Mouse (Mus musculus) leukemia stem cell, adult 10-12 weeks (primary cell): ENCODE data around the gene Derl2. TPM values are rescaled to one million over a fixed set of nuclear protein-coding genes. Genes with fewer than 3 reads are reported as not detected.

Experiments used
- polyA plus RNA-seq: library from polyadenylated mRNA; stranded (reverse); fragments of >175 nt; gene quantifications from 2 replicates; pipeline ENCODE4 v1.2.3, GENCODE M21; 2012; ENCODE audit warnings: low replicate concordance

Derl2 gene
- polyA plus RNA-seq: 10.7 and 33.8 TPM in 2 replicates

GRCm38 (mm10) chr11:71019201-71020068 lies at the start of gene Derl2, which contains the start of gene Mis12:
TSS of gene Derl2 (minus strand) at chr11:71019841.
TSS of gene Mis12 (plus strand) at chr11:71019611.

GRCm38 (mm10) chr11:71033163-71033761 lies 13.6 kb upstream of the Derl2 start, which contains the start of gene 6330403K07Rik:
TSS of gene 6330403K07Rik (minus strand) at chr11:71033513.

GRCm38 (mm10) chr11:71004316-71004773 lies 15.3 kb downstream of the Derl2 start, which contains the start of gene Dhx33:
TSS of gene Dhx33 (minus strand) at chr11:71004437.

GRCm38 (mm10) chr11:70982557-70983228 lies 36.9 kb downstream of the Derl2 start, which contains the start of gene C1qbp:
TSS of gene C1qbp (minus strand) at chr11:70983026.

DNA sequence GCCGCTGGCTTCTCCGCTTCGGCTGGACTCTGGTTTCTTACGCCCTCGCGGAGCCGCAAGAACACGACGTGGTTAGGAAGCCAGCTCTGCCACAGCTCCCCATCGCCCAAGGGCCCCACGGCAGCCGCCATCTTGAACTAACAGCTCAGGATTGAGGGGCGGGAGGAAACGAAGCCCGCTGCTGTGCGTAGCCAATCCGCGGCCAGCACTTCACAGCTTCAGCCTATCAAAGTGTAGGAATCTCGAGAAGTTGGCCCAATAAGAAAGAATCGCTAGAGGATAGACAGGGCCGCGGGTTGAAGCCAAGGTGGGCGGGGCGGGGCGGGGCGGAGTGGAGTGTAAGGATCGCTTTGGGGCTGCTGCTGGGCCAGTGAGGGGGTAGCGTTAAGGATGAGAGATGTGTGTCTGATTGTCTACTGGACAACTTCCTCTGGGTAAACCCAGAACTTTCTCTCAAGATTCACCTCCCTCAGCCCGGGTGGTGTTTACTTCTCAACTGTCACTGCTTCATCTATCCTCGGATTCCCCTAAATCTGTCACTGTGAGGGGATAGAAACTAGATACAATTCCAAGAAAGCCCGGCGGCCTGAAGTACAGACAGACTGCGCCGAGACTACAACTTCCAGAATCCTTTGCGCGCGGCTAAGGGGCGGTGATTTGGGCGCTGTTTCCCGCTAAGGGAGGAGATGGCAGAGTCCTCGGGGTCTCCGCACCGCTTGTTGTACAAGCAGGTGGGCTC lies 49.7 kb downstream of the Derl2 start, which contains the start of the genes Nup88 and Rpain:
Gene Nup88 (minus strand): TSS at position 153 of the 739 bp plus-strand sequence.
Gene Rpain (plus strand): TSS at position 393 of the 739 bp plus-strand sequence.

Other genes with a start within 250 kb of the Derl2 start
- gene Scimp, start 207.3 kb downstream of the Derl2 start, polyA plus RNA-seq: 2.1 TPM in 1 of 2 replicates, not detected in the other
- gene Rabep1, start 175.1 kb downstream of the Derl2 start, polyA plus RNA-seq: 41.5 and 47.7 TPM in 2 replicates
- gene Nup88, start 49.9 kb downstream of the Derl2 start, polyA plus RNA-seq: 43.6 and 77.7 TPM in 2 replicates
- 4.7 and 9.9 TPM in 2 replicates for gene Rpain, start 49.6 kb downstream of the Derl2 start, polyA plus RNA-seq
- 727 and 884 TPM in 2 replicates for gene C1qbp, start 36.8 kb downstream of the Derl2 start, polyA plus RNA-seq
- 4.8 and 20.8 TPM in 2 replicates for gene Dhx33, start 15.4 kb downstream of the Derl2 start, polyA plus RNA-seq
- 1.1 and 3.0 TPM in 2 replicates for gene Mis12, start 230 bp downstream of the Derl2 start, polyA plus RNA-seq
- gene 6330403K07Rik, start 13.7 kb upstream of the Derl2 start, polyA plus RNA-seq: 0.11 TPM in 1 of 2 replicates, not detected in the other
- not detected in 2 replicates for gene Nlrp1a, start 124.9 kb upstream of the Derl2 start, polyA plus RNA-seq
- not detected in 2 replicates for gene Nlrp1b, start 210.9 kb upstream of the Derl2 start, polyA plus RNA-seq